Mouse (Mus musculus) forebrain, embryonic 14.5 days (tissue): ENCODE results near the gene Fn1. TPM values are rescaled to one million over a fixed set of nuclear protein-coding genes. Genes with fewer than 3 reads are reported as not detected.

Experiments used
- ATAC-seq: fragments of 200-750 bp; cut with Nextera tagmentation; 2 replicates; pipeline ENCODE4 v1.8.0; 2017; ENCODE audit warnings: mild to moderate bottlenecking, moderate library complexity
- DNase-seq: peaks from one replicate; pipeline ENCODE4 v3.0.0-alpha.2; 2015; ENCODE audit warnings: low spot score
- H3K27ac ChIP-seq: fragments of 300-500 bp; sonication (generic); 2 replicates; pipeline ENCODE4 v1.5.1; 2014; ENCODE audit warnings: low read depth, mild to moderate bottlenecking, control low read depth, low read length, moderate library complexity
- H3K27me3 ChIP-seq: fragments of 300-500 bp; sonication (generic); replicated peaks from 2 replicates; pipeline ENCODE4 v1.6.1; 2014; ENCODE audit warnings: low read length, control low read depth, mixed read lengths; ENCODE audit not compliant: control insufficient read depth, insufficient read depth
- H3K36me3 ChIP-seq: fragments of 300-500 bp; sonication (generic); 2 replicates; pipeline ENCODE4 v1.6.1; 2014; ENCODE audit warnings: low read length, control low read depth; ENCODE audit not compliant: control insufficient read depth, insufficient read depth
- H3K4me1 ChIP-seq: fragments of 300-500 bp; sonication (generic); 2 replicates; pipeline ENCODE4 v1.6.1; 2014; ENCODE audit warnings: antibody characterized with exemption, low read length, control low read depth; ENCODE audit not compliant: control insufficient read depth, insufficient read depth
- H3K4me2 ChIP-seq: fragments of 300-500 bp; sonication (generic); 2 replicates; pipeline ENCODE4 v1.6.1; 2014; ENCODE audit warnings: mild to moderate bottlenecking, control low read depth, low read length
- H3K4me3 ChIP-seq: fragments of 300-500 bp; sonication (generic); 2 replicates; pipeline ENCODE4 v1.5.1; 2014; ENCODE audit warnings: low read depth, low read length, control low read depth
- H3K9ac ChIP-seq: fragments of 300-500 bp; sonication (generic); 2 replicates; pipeline ENCODE4 v1.6.1; 2014; ENCODE audit warnings: mild to moderate bottlenecking, low read length, control low read depth, moderate library complexity
- H3K9me3 ChIP-seq: fragments of 300-500 bp; sonication (generic); replicated peaks from 2 replicates; pipeline ENCODE4 v1.6.1; 2016; ENCODE audit warnings: low read length, control low read depth, mixed read lengths; ENCODE audit not compliant: control insufficient read depth
- WGBS: fragments of 180-500 bp; shearing (Covaris S2); extraction: QIAGEN DNeasy Blood & Tissue Kit; methylation state at CpG from one replicate; pipeline ENCODE4 v1.1.7; 2014; 5-methylcytosine and 5-hydroxymethylcytosine counted together
- polyA plus RNA-seq: library from polyadenylated mRNA; unstranded; fragments of >200 nt; fragmentation: Nextera tagmentation; extraction: Ambion mirVana; gene quantifications from 2 replicates; pipeline ENCODE4 v1.2.1, GENCODE M21; 2014

Fn1 gene
- polyA plus RNA-seq, 1 experiment from 2014 or later: 22.5 TPM

- no peaks in the 10 kb centered on the region for H3K4me1 ChIP-seq
- DNase-seq (no peak), ATAC-seq (no peak)
- no peaks in the 10 kb centered on the region for H3K9me3 ChIP-seq
- H3K27ac ChIP-seq: no peak overlapping the region
- no peaks in the 10 kb centered on the region for H3K27me3 ChIP-seq
- 16% methylated on average over 2 of the region's 2 CpGs for WGBS
- H3K4me3 ChIP-seq: no peak overlapping the region
- H3K9ac ChIP-seq: no peak overlapping the region
- no peaks in the 10 kb centered on the region for H3K36me3 ChIP-seq
- H3K4me2 ChIP-seq: no peak overlapping the region
These were observed 28.3 kb upstream of the Fn1 start for GRCm38 (mm10) chr1:71681306-71681705.

- Histone ChIP-seq H3K4me2 (no peak overlapping the region), H3K9me3 (no peaks in the 10 kb centered on the region), H3K4me3 (no peak overlapping the region), H3K36me3 (no peaks in the 10 kb centered on the region), H3K27me3 (no peaks in the 10 kb centered on the region), H3K27ac (no peak overlapping the region), H3K9ac (no peak overlapping the region), H3K4me1 (no peaks in the 10 kb centered on the region)
- WGBS: 47% methylated on average over 8 of the region's 8 CpGs
- peak; percentile 32 for DNase-seq
- no peak for ATAC-seq
These were observed 27.2 kb upstream of the Fn1 start for GRCm38 (mm10) chr1:71680046-71680672.

- Histone ChIP-seq H3K9me3 (no peaks in the 10 kb centered on the region), H3K4me1 (no peaks in the 10 kb centered on the region; the same call in 1 of the 2 replicates), H3K27ac (no peak overlapping the region), H3K4me2 (no peak overlapping the region), H3K9ac (no peak overlapping the region), H3K4me3 (no peak overlapping the region), H3K36me3 (no peaks in the 10 kb centered on the region), H3K27me3 (no peaks in the 10 kb centered on the region)
- WGBS: 69% methylated on average over 2 of the region's 2 CpGs
- ATAC-seq (no peak), DNase-seq (no peak)
These were observed 22.4 kb upstream of the Fn1 start for GRCm38 (mm10) chr1:71675420-71675819.

- Histone ChIP-seq H3K36me3 (no peaks in the 10 kb centered on the region), H3K27me3 (no peaks in the 10 kb centered on the region), H3K4me1 (no peaks in the 10 kb centered on the region; the same call in 1 of the 2 replicates), H3K27ac (no peak overlapping the region), H3K9me3 (no peaks in the 10 kb centered on the region), H3K9ac (no peak overlapping the region), H3K4me3 (no peak overlapping the region), H3K4me2 (no peak overlapping the region)
- DNase-seq (no peak), ATAC-seq (no peak)
- WGBS: 50% methylated on average over 4 of the region's 4 CpGs
These were observed 21.3 kb upstream of the Fn1 start for GRCm38 (mm10) chr1:71674274-71674673.

GRCm38 (mm10) chr1:71673398-71673910 is 20.5 kb upstream of the Fn1 start:
- Histone ChIP-seq H3K9me3 (no peaks in the 10 kb centered on the region), H3K27ac (peak overlapping the region; percentile 11; the same call in 1 of the 2 replicates), H3K36me3 (no peaks in the 10 kb centered on the region), H3K4me3 (no peak overlapping the region), H3K4me1 (no peaks in the 10 kb centered on the region; the same call in 1 of the 2 replicates), H3K27me3 (no peaks in the 10 kb centered on the region), H3K9ac (no peak overlapping the region), H3K4me2 (no peak overlapping the region)
- WGBS: 3% methylated on average over 3 of the region's 3 CpGs
- ATAC-seq (peak; percentile 75), DNase-seq (peak; percentile 62)

- DNase-seq (no peak), ATAC-seq (no peak)
- H3K4me1 ChIP-seq: no peaks in the 10 kb centered on the region; the same call in 1 of the 2 replicates
- no peaks in the 10 kb centered on the region for H3K27me3 ChIP-seq
- H3K9ac ChIP-seq: no peak overlapping the region
- H3K36me3 ChIP-seq: no peaks in the 10 kb centered on the region
- no peak overlapping the region for H3K4me2 ChIP-seq
- no peak overlapping the region for H3K4me3 ChIP-seq
- peaks cover 4% of the 10 kb centered on the region; the same call in 1 of the 2 replicates for H3K9me3 ChIP-seq
- WGBS: 89% methylated on average over 3 of the region's 3 CpGs
- H3K27ac ChIP-seq: no peak overlapping the region
These were observed 19.3 kb upstream of the Fn1 start for GRCm38 (mm10) chr1:71672346-71672745.

- H3K9ac ChIP-seq: no peak overlapping the region
- H3K9me3 ChIP-seq: peaks cover 6% of the 10 kb centered on the region; the same call in 1 of the 2 replicates
- no peaks in the 10 kb centered on the region for H3K36me3 ChIP-seq
- no peak overlapping the region for H3K4me2 ChIP-seq
- no peak overlapping the region for H3K4me3 ChIP-seq
- H3K27me3 ChIP-seq: no peaks in the 10 kb centered on the region
- H3K4me1 ChIP-seq: no peaks in the 10 kb centered on the region
- DNase-seq (no peak), ATAC-seq (no peak)
- 93% methylated on average over 6 of the region's 6 CpGs for WGBS
- H3K27ac ChIP-seq: no peak overlapping the region
These were observed 10.2 kb upstream of the Fn1 start for GRCm38 (mm10) chr1:71663242-71663641.

- no peak overlapping the region for H3K4me2 ChIP-seq
- H3K4me1 ChIP-seq: no peaks in the 10 kb centered on the region; the same call in 1 of the 2 replicates
- H3K27me3 ChIP-seq: no peaks in the 10 kb centered on the region
- 0 out of 2 replicates have a peak, but pooled peaks cover 2% of the 10 kb centered on the region for H3K9me3 ChIP-seq
- no peaks in the 10 kb centered on the region for H3K36me3 ChIP-seq
- DNase-seq: no peak
- H3K9ac ChIP-seq: no peak overlapping the region
- WGBS: 91% methylated on average over 6 of the region's 6 CpGs
- no peak overlapping the region for H3K27ac ChIP-seq
- H3K4me3 ChIP-seq: no peak overlapping the region
- ATAC-seq: no peak
These were observed 5.6 kb upstream of the Fn1 start for GRCm38 (mm10) chr1:71658632-71659031.

- no peak for DNase-seq
- H3K4me2 ChIP-seq: no peak overlapping the region
- 91% methylated on average over 6 of the region's 6 CpGs for WGBS
- H3K27ac ChIP-seq: no peak overlapping the region
- no peaks in the 10 kb centered on the region for H3K9me3 ChIP-seq
- H3K4me1 ChIP-seq: no peaks in the 10 kb centered on the region; the same call in 1 of the 2 replicates
- H3K9ac ChIP-seq: no peak overlapping the region
- no peaks in the 10 kb centered on the region for H3K27me3 ChIP-seq
- H3K36me3 ChIP-seq: no peaks in the 10 kb centered on the region
- no peak for ATAC-seq
- H3K4me3 ChIP-seq: no peak overlapping the region
These were observed 3.3 kb upstream of the Fn1 start for GRCm38 (mm10) chr1:71656309-71656708.
